Mouse (Mus musculus): ENCODE results near the gene Dlg2.

The Dlg2 gene

GRCm38 (mm10) chr7:92463080-92463877 lies 1986.8 kb downstream of the Dlg2 start:
- DNase-seq (ENCODE audit: low spot score) = no peak

GRCm38 (mm10) chr7:92464290-92464689 lies 1987.8 kb downstream of the Dlg2 start:
- no peak for DNase-seq (ENCODE audit: low spot score)

GRCm38 (mm10) chr7:92479143-92479542 lies 2002.7 kb downstream of the Dlg2 start:
- no peak for DNase-seq (ENCODE audit: low spot score)

GRCm38 (mm10) chr7:92479748-92480147 lies 2003.3 kb downstream of the Dlg2 start:
- no peak for DNase-seq (ENCODE audit: low spot score)

GRCm38 (mm10) chr7:92483346-92483745 lies 2006.9 kb downstream of the Dlg2 start:
- DNase-seq (ENCODE audit: low spot score) = no peak

- DNase-seq (ENCODE audit: low spot score) = no peak
These were observed 2009.6 kb downstream of the Dlg2 start for GRCm38 (mm10) chr7:92485881-92486710.

- no peak for DNase-seq (ENCODE audit: low spot score)
These were observed 2010.4 kb downstream of the Dlg2 start for GRCm38 (mm10) chr7:92486878-92487277.

GRCm38 (mm10) chr7:92492262-92492661 lies 2015.8 kb downstream of the Dlg2 start:
- DNase-seq (ENCODE audit: low spot score) = no peak

- no peak for DNase-seq (ENCODE audit: low spot score)
These were observed 2017.0 kb downstream of the Dlg2 start for GRCm38 (mm10) chr7:92493521-92493920.

Data from ovary, postnatal 10 days (tissue).